ENCODE assay signal across 8 mouse cellular contexts in genomic region chr9:115120678-115121224, GRCm38 (mm10).
DNase-seq lines count a peak whose midpoint lies in the region; ATAC-seq and TF ChIP-seq lines count a peak whose summit lies in the region.

No protein-coding gene starts in this region.

- H3K9me3 ChIP-seq in kidney, postnatal 0 days (replicated peaks; ENCODE audit: low read length) = no peaks in the 10 kb centered on the region
- H3K9me3 ChIP-seq in midbrain, embryonic 12.5 days = no peaks in the 10 kb centered on the region

- peak overlapping the region; percentile 63 for H3K27ac ChIP-seq in kidney, postnatal 0 days
- H3K27ac ChIP-seq in midbrain, embryonic 12.5 days (replicated peaks) = peak overlapping the region; percentile 35; the same call in 1 of the 2 replicates

- H3K4me1 ChIP-seq in kidney, postnatal 0 days (replicated peaks; ENCODE audit: insufficient read depth, low read length) = peaks cover 6% of the 10 kb centered on the region
- peaks cover 9% of the 10 kb centered on the region for H3K4me1 ChIP-seq in midbrain, embryonic 12.5 days

- peak; percentile 23 to 32 for DNase-seq in left cerebral cortex, adult 18-20 months (ENCODE audit: low spot score in 2 of 2)
- DNase-seq in left cerebral cortex, adult 11 months (ENCODE audit: low spot score) = no peak
- peak; percentile 17 for DNase-seq in cerebellum, adult 11-12 months
- DNase-seq in gastrocnemius, adult 8-10 months (ENCODE audit: low spot score in 2 of 2) = peak; percentile 49 to 58
- peak; percentile 52 for DNase-seq in kidney, postnatal 0 days (ENCODE audit: low spot score)
- peak; percentile 22 for DNase-seq in testis, postnatal 14 days (ENCODE audit: low spot score)

- no peak overlapping the region for H3K4me3 ChIP-seq in kidney, postnatal 0 days (replicated peaks; ENCODE audit: low read depth, low read length)
- no peak overlapping the region for H3K4me3 ChIP-seq in midbrain, embryonic 12.5 days

- no peak overlapping the region for H3K9ac ChIP-seq in kidney, postnatal 0 days (ENCODE audit: low read depth, low read length)
- no peak overlapping the region for H3K9ac ChIP-seq in midbrain, embryonic 12.5 days (replicated peaks)

- H3K27me3 ChIP-seq in kidney, postnatal 0 days (ENCODE audit: insufficient read depth, low read length) = no peaks in the 10 kb centered on the region
- H3K27me3 ChIP-seq in midbrain, embryonic 12.5 days = no peaks in the 10 kb centered on the region

- no peak; the same call in 1 of the 2 replicates for ATAC-seq in kidney, postnatal 0 days (replicated peaks; ENCODE audit: low FRiP score, low read depth)
- ATAC-seq in midbrain, embryonic 12.5 days (ENCODE audit: low FRiP score, low read depth) = no peak
- ATAC-seq in monocyte, adult 5-6 weeks (replicated peaks; ENCODE audit: insufficient number of reproducible peaks, low FRiP score, low TSS enrichment, poor library complexity, severe bottlenecking) = no peak

- no peak for TF ChIP-seq CTCF in kidney, postnatal 0 days (IDR thresholded peaks at IDR 0.05; ENCODE audit: low read depth)

- WGBS in kidney, postnatal 0 days = 42% methylated on average over 17 of the region's 17 CpGs
- WGBS in midbrain, embryonic 12.5 days = 83% methylated on average over 17 of the region's 17 CpGs

- H3K4me2 ChIP-seq in kidney, postnatal 0 days (ENCODE audit: low read length) = no peak overlapping the region
- H3K4me2 ChIP-seq in midbrain, embryonic 12.5 days (replicated peaks) = no peak overlapping the region

- H3K36me3 ChIP-seq in kidney, postnatal 0 days (ENCODE audit: insufficient read depth, low read length) = no peaks in the 10 kb centered on the region
- H3K36me3 ChIP-seq in midbrain, embryonic 12.5 days = no peaks in the 10 kb centered on the region
